Mouse (Mus musculus) left cerebral cortex, adult 2 months (tissue): Measurements from ENCODE around the gene Trmt11. TPM values are rescaled to one million over a fixed set of nuclear protein-coding genes. Genes with fewer than 3 reads are reported as not detected.
A peak's percentile ranks its signal among the peaks of the same experiment; 100 is the strongest.
"Not testable (repeated sequence)": the region's sequence is repeated elsewhere in the genome, so short reads cannot be mapped to it uniquely, and the experiment has no call there.

Source experiments
- DNase-seq, 2 experiments: peaks; one replicate each; pipeline ENCODE4 v3.0.0; 2021 to 2022; ENCODE audit warnings: low spot score in 2 of 2, mixed read lengths in 1 of 2; ENCODE audit errors: extremely low spot score in 1 of 2
- H3K27ac ChIP-seq: fragments of 200-600 bp; 2 replicates; pipeline ENCODE4 v1.8.1; 2022
- H3K4me3 ChIP-seq: fragments of 200-600 bp; 2 replicates; pipeline ENCODE4 v1.8.1; 2022
- CTCF ChIP-seq: fragments of 200-600 bp; IDR thresholded peaks from 2 replicates; pipeline ENCODE4 v1.8.1; 2022; ENCODE audit warnings: antibody characterized with exemption, mild to moderate bottlenecking, moderate library complexity
- intact Hi-C: fragments of 180-260 bp; cut with DNase I; formaldehyde crosslinking; loops from one replicate; pipeline ENCODE4 v1.15.1; 2025
- total RNA-seq, 2 experiments: library from RNA; stranded (reverse); gene quantifications; 2 replicates each; pipeline ENCODE4 v1.2.3; 2021

The Trmt11 gene
- total RNA-seq, 2 experiments from 2014 or later: 8.0 to 11.3 TPM

DNA sequence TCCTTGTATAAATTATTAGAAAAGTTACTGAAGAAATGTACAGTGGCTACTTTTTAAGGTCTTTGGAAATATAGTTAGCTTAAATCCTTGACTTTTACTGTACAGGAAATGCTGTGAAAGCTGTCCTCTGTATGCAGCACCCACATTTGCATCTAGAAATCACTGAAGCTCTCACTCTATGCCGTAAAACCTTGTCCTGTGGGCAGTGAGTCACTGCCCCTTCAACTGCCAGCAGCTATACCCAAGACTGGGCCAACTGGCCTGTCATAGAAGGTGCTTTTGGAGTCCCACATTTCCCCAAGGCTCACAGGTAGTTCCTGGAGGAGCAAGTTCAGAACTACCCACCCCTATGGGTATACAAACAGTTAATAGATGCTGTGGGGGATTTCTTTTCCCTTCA lies 48.2 kb downstream of the Trmt11 start:
- no peak for TF ChIP-seq CTCF
- no peak overlapping the region for H3K4me3 ChIP-seq
- no peak for DNase-seq
- H3K27ac ChIP-seq: no peak overlapping the region
- intact Hi-C loops: no loop called here

DNA sequence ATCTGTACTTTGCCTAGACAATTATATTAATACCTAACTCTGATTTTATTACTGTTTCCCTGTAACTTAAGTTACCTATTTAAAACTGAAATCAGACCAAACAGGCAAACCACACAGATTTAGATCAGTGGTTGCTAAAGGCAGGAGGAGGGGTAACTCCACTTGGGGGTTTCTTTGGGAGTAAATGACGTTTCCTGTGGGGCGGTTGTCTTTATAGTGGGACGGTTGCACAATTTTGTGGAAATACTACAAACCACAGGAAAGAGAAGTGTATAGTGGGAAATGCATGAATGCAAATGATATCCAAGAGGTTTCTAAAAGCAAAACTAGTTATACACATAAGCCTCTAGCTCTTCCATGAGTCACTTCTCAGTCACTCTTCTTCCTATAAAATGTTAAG lies 50.6 kb downstream of the Trmt11 start:
- no peak for DNase-seq
- H3K27ac ChIP-seq: no peak overlapping the region
- H3K4me3 ChIP-seq: no peak overlapping the region
- intact Hi-C loops: no loop called here
- no peak for TF ChIP-seq CTCF

DNA sequence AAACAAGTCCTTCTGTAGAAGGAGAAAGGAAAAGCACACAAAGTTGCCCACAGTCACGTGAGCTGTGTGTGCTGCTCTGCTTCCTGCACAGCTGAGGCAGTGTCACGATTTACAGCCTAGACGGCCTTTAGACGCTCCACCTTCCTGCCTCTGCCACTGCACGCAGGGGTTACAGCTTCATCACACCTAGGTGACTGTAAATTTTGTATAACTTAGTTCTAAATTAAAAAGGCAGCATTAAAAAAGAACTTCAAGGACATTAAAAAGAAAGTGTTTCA lies 62.1 kb downstream of the Trmt11 start:
- intact Hi-C loops: loop anchor here (10.0 kb wide), 2 partner anchors 714 to 1174 kb away; partner anchors contain the start of gene Rnf146

DNA sequence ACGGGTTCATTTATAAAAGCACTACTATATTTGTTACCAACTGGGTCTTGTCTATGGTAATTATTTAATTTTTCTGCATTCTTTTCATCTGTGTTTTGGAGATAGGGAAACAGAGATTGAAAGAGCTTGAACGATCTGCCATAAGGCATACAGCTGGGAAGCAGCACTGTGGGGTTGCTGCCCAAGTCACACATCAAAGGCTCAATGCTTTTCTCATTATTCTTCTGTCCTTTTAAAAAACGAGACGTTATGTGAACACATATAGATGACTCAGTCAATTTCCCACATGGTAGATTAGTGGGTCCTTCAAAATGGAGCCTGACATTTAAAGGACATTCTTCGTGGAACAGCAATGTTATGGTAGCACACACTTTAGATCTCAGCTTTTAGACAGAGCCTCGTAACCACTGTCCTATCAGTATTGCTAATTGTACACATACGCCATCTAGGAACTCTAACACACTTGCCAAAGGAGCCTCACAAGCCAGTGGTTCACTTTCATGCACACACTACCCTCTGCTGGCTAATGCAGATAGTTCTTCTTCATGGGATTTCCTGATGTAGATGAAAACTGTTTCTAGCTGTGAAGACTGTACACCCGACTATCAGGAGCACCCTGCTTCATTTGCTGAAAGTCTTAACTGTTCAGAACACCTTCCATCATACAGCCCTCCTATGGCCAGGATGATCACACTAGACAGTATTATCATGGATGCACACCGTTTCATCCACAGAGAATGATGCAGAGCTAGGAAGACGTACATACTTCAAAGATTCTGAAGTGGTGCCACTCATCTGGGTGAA lies 62.6 kb downstream of the Trmt11 start:
- intact Hi-C loops: loop anchor here (2.0 to 10.0 kb wide), 3 partner anchors 713 to 1173 kb away; partner anchors contain the start of genes Rnf146 and Rspo3
- TF ChIP-seq CTCF: peak; percentile 73

More for the DNA sequence above, 62.1 kb downstream of the Trmt11 start:
- no peak for DNase-seq
- no peak overlapping the region for H3K4me3 ChIP-seq
- no peak for TF ChIP-seq CTCF
- no peak overlapping the region for H3K27ac ChIP-seq

DNA sequence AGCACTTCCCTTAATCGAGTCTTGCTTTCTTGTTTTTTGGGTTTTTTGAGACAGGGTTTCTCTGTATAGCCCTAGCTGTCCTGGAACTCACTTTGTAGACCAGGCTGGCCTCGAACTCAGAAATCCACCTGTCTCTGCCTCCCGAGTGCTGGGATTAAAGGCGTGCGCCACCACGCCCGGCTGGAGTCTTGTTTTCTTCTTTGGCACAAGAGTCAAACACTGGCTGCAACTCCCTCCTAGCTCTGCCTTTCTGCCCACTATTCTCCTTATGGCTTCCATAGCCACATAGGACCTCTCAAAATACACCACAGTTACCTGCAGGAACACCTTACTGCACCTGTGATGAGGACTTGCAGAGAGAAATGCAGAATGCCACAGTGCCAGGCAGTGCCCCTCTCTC lies 64.6 kb downstream of the Trmt11 start:
- not testable (repeated sequence) for DNase-seq, H3K27ac ChIP-seq, H3K4me3 ChIP-seq
- intact Hi-C loops: loop anchor here (2.0 to 10.0 kb wide), 3 partner anchors 711 to 1171 kb away; partner anchors contain the start of genes Rnf146 and Rspo3

More for the DNA sequence above, 62.6 kb downstream of the Trmt11 start:
- Histone ChIP-seq H3K27ac (no peak overlapping the region), H3K4me3 (no peak overlapping the region)
- DNase-seq: peak; percentile 36 to 47

DNA sequence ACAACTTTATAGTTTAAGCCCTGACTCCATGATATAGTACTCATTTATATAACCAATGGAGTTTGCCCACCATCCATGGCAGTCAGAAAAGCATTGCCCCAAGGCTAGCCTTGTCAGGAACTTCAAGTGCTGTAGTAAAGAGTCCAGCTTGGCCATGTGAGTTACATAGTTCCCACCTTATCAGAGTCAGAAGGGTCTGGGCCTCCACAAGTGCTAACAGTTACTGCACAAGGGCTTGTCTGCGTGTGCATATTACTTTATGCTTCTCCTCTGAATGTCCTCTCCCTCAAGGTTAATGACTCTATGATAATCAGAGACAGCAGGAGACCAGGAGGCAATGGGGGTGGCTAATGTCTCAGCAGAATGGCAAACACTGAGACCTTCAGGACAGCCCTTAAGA lies 73.4 kb downstream of the Trmt11 start:
- no peak for DNase-seq
- Histone ChIP-seq H3K27ac (no peak overlapping the region), H3K4me3 (no peak overlapping the region)
- no peak for TF ChIP-seq CTCF
- intact Hi-C loops: no loop called here

DNA sequence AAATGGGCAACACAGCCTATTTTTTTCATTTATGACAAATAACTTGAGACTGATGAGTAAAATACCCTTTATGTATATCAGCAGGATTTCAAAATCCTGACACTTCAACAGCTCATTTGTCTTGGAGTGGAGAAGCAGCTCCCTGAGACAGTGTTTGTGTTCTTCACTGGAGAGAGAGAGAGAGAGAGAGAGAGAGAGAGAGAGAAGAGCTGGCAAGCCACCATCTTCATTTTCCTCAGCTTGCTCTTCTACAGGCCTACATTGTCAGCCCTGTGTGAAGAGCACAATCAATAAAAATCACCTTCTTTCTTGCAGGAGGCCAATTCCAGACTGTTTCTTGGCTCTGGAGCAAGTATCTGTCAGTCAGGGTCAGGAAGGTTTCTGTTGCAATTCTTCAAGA lies 78.8 kb downstream of the Trmt11 start:
- no peak overlapping the region for H3K4me3 ChIP-seq
- DNase-seq: no peak
- no peak overlapping the region for H3K27ac ChIP-seq
- intact Hi-C loops: no loop called here
- no peak for TF ChIP-seq CTCF

DNA sequence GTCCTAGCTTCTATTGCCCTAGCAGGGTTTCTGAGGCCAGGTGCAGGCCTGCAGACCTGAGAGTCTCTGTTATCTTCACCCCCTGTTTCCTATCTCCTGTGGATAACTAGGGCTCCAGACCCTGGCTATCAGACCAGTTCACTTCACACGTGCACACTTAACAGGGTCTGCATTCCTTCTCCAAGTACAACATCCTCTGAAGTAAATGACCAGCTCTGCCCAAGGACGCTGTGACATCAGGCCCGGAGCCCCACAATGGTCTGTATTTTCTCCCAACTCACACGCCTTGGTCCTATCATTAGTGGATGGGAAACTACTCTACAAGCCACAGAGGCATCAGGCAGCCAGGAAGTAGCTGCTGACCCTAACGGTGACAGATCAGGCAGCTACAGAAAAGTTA lies 81.4 kb downstream of the Trmt11 start:
- TF ChIP-seq CTCF: no peak
- DNase-seq: no peak
- H3K27ac ChIP-seq: no peak overlapping the region
- intact Hi-C loops: no loop called here
- H3K4me3 ChIP-seq: no peak overlapping the region

DNA sequence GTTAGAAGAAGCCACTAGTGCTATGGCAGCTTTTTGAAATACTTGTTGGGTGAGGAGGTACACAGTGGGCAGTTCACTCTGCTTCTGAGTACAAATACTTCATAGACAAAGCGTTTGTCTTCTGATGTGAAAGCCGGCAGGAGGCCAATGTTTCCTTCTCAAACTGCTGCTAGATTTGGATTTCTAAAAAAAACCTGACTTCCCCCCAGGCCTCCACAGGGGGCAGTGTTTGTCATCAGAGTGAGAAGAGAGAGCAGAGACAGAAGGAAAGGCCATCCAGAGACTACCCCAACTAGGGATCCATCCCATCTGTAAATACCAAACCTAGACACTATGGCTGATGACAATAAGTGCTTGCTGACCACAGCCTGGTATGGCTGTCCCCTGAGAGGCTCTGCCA lies 83.3 kb downstream of the Trmt11 start:
- H3K4me3 ChIP-seq: no peak overlapping the region
- TF ChIP-seq CTCF: no peak; the same call in 1 of the 2 replicates
- H3K27ac ChIP-seq: no peak overlapping the region
- no peak for DNase-seq
- intact Hi-C loops: no loop called here

DNA sequence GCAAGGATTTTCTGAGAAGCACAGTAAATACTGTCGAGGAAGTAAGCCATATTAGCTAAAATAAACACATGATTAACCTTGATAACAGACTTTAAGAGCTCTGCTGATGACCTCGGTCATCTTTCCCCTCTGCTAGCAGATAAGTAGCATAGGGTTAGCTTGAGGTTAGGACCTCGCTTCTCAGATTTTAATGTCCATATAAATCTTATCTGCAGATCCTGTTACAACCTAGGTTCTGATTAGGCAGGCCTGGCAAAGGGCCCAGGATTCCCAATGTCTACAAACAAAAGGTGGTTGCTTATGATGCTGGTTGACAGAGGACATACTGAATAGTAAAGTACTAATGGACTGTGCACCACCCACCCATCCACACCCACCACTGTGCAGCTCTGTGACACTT lies 83.8 kb downstream of the Trmt11 start:
- no peak for DNase-seq
- no peak for TF ChIP-seq CTCF
- intact Hi-C loops: no loop called here

DNA sequence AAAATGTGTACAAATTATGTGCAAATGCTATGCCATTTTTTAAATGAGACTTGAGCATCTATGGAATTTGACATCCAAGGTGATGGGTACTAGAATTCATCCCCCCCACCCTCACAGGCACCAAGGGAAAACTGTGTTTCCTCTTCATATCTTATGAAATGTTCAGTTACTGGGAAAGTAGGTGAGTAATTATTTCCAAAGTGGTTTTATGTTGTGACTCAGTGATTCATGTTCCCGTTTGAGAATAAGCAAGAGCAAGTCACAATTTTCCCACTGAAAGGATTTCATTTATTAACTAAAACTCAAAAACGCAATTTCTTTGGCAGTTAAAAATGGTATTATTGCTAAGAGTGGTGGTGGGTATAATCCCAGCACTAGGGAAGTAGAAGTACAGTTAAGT lies 95.8 kb downstream of the Trmt11 start:
- Histone ChIP-seq H3K27ac (no peak overlapping the region), H3K4me3 (no peak overlapping the region)
- no peak for TF ChIP-seq CTCF
- DNase-seq: no peak
- intact Hi-C loops: no loop called here

More for the DNA sequence above, 83.8 kb downstream of the Trmt11 start:
- Histone ChIP-seq H3K27ac (no peak overlapping the region), H3K4me3 (no peak overlapping the region)

DNA sequence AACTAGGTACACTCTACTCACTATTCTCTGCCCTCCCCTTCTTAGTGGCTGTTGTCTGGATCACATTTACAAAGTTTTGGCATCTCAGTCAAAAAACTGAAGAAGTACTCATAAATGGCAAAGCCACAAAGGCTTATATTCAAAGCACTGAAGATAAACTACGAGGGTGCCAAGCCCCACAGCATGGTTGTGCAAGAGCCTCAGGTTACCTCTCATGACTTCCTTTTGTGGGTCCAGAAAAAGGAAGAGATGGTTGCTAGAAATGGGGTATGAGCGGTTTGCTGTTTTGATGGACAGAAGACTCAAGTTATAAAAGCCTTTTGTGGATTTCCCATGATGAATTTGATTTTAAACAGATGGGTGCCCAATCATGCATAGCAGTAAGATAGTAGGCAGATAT lies 97.4 kb downstream of the Trmt11 start:
- no peak for TF ChIP-seq CTCF
- no peak overlapping the region for H3K27ac ChIP-seq
- intact Hi-C loops: no loop called here
- H3K4me3 ChIP-seq: no peak overlapping the region
- DNase-seq: no peak

DNA sequence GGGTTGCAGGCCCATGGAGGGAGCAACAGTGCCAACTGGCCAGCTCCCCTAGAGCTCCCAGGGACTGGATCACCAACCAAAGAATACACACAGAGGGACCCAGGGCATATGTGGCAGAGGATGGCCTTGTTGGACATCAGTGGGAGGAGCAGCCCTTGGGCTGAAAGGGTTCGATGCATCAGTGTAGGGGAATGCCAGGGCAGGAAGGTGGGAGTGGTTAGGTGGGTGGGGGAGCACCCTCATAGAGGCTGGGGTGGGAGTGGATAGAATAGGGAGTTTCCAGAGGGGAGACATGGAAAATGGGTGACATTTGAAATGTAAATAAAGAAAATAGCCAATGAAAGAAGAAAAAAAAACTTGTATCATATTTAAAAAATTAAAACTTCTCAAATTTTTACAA lies 97.8 kb downstream of the Trmt11 start:
- no peak for TF ChIP-seq CTCF

DNA sequence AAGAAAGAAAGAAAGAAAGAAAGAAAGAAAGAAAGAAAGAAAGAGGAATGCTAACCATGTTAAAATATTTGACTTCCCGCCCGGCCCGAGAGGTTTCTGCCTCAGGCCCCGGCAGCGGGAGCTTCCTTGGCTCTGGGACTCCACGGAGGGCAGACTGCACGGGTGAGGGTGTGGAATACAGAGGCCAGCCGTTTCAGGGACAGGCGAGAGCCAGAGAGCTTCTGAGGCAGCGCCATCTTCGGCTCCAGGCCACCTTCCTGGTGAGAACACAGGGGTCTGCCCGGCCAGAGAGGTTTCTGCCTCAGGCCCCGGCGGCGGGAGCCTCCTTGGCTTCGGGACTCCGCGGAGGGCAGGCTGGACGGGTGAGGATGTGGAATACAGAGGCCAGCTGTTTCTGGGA lies 102.3 kb downstream of the Trmt11 start:
- H3K4me3 ChIP-seq, DNase-seq, H3K27ac ChIP-seq, intact Hi-C loops: not testable (repeated sequence)

More for the DNA sequence above, 97.8 kb downstream of the Trmt11 start:
- DNase-seq: no peak
- Histone ChIP-seq H3K27ac (no peak overlapping the region), H3K4me3 (no peak overlapping the region)
- intact Hi-C loops: no loop called here

Other genes with a start within 250 kb of the Trmt11 start
- gene Hint3, start 28.9 kb upstream of the Trmt11 start, total RNA-seq: 10 to 100 TPM; 44.8 to 45.5 TPM
- 100 to 1,000 TPM in 1 of 2 experiments, 10 to 100 TPM in 1; 97.2 to 104 TPM for gene Ncoa7, start 202.6 kb upstream of the Trmt11 start, total RNA-seq
- gene Hey2, start 242.1 kb upstream of the Trmt11 start, total RNA-seq: 1 to 10 TPM; 6.2 to 6.9 TPM